Mouse (Mus musculus): ENCODE results near the gene Lrrc75b. TPM values are rescaled to one million over a fixed set of nuclear protein-coding genes. Genes with fewer than 3 reads are reported as not detected.
"Not testable (repeated sequence)": the region's sequence is repeated elsewhere in the genome, so short reads cannot be mapped to it uniquely, and the experiment has no call there.

Lrrc75b gene
- total RNA-seq, 2 experiments from 2014 or later = 1.1 to 1.5 TPM

DNA sequence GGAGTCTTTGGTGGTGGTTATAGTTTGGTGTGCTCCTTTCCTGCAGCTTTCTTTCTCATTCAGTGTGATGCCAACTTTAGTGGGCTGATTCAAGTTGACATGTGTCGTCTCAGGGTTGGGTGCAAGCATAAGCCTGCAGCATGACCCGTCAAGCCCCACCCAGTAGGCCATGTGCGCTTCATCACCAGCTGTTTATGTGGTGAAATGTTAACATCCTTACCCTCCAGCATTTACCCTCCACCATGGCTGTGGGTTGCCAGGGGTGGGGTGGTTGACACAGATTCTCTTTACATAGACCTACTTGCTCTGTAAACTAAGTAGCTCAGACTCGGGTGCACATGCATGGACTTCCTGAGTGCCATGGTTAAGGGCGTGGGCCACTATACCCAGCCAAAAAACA lies 24.0 kb downstream of the Lrrc75b start:
- DNase-seq = no peak
- intact Hi-C loops (cut with DNase I) = no loop called here

- no peak for DNase-seq
- intact Hi-C loops (cut with DNase I) = no loop called here
These were observed 24.7 kb downstream of the Lrrc75b start for GRCm38 (mm10) chr10:75535423-75535822.

DNA sequence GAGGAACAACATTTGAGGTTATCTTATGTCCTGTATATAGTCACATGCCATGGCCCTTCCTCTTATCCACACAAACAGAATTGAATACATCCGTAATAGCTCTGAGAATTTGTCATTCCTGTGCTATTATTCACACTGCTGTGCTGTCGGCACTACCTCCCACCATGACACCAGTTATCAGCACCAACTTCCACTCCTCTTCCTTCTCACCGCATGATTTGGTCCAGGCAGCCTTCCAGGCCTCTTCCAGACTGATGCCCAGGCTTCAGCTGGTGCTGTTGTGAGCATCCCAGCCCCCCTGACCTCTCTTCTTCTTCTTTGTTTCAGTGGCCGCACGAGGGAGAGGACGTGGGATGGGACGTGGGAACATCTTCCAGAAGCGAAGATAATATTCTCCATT lies 25.2 kb downstream of the Lrrc75b start:
- intact Hi-C loops (cut with DNase I) = no loop called here
- DNase-seq = peak; percentile 40 to 52

DNA sequence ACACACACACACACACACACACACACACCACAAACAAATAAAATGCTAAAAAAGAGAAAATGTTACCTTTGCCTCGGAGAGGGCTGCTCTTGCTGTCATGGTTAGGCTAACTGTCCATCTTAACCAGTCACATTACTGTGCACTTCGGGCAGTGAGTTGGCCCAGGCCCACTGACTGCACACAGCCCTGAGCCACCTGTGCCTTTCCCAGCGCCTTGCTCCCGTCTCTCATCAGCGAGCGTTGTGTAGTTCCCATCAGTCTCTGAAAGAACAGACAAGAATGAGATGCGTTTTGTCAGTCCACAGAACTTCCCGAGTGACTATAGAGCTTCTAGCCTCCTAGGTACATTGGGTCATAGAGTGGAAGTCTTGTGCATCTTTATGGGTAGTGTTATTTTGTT lies 25.9 kb downstream of the Lrrc75b start:
- DNase-seq = no peak
- intact Hi-C loops (cut with DNase I) = no loop called here

- intact Hi-C loops (cut with DNase I) = no loop called here
- no peak for DNase-seq
These were observed 28.5 kb downstream of the Lrrc75b start for GRCm38 (mm10) chr10:75531532-75532090.

DNA sequence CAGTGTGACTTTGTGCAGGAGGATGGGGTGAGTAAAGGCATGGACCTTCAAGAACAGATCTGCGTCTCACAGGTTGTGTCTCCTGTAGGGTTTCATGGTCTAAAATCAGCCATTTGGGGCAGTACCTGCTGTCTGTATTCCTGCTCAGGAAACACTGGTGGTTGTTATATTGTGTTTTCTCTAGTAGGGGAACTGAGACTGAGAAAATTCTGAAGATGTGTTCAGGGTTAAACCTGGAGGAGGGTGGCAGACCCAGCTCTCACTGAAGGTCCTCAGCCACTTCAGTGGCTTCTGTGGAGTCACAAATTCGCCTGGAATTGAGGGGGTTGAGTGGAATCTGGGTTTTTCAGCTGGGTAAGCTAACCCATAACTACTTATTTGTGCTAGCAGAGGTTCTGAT lies 29.8 kb downstream of the Lrrc75b start:
- no peak for DNase-seq
- intact Hi-C loops (cut with DNase I) = no loop called here

- intact Hi-C loops (cut with DNase I) = not testable (repeated sequence)
These were observed 34.7 kb downstream of the Lrrc75b start for GRCm38 (mm10) chr10:75525450-75525849.

DNA sequence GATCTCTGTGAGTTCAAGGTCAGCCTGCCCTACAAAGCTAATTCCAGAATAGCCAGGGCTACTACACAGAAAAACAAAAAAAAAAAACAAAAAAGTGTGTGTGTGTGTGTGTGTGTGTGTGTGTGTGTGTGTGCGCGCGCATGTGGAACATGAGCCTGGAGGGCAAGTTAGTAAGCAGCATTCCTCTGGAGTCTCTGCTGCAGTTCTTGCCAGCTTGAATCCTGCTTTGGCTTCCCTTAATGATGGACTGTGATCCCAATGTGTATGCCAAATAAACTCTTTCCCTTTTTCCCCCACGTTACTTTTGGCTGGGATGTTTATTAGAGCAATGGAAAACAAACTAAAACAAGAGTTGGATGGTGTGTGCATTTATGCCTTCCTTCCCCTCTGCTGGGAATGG lies 38.5 kb downstream of the Lrrc75b start:
- intact Hi-C loops (cut with DNase I) = no loop called here
- no peak for DNase-seq

More at GRCm38 (mm10) chr10:75525450-75525849, 34.7 kb downstream of the Lrrc75b start:
- not testable (repeated sequence) for DNase-seq

- DNase-seq = no peak
- intact Hi-C loops (cut with DNase I) = no loop called here
These were observed 39.5 kb downstream of the Lrrc75b start for GRCm38 (mm10) chr10:75520581-75520980.

- intact Hi-C loops (cut with DNase I) = loop anchor here (10.0 kb wide), 1 partner anchor 453 kb away; the partner anchor contains the start of gene Bcr
- peak; percentile 96 to 97 for DNase-seq
These were observed 42.4 kb downstream of the Lrrc75b start, which contains the start of gene Gucd1 for GRCm38 (mm10) chr10:75517758-75518143. Gene Gucd1, minus strand, starts transcription at chr10:75517972.

DNA sequence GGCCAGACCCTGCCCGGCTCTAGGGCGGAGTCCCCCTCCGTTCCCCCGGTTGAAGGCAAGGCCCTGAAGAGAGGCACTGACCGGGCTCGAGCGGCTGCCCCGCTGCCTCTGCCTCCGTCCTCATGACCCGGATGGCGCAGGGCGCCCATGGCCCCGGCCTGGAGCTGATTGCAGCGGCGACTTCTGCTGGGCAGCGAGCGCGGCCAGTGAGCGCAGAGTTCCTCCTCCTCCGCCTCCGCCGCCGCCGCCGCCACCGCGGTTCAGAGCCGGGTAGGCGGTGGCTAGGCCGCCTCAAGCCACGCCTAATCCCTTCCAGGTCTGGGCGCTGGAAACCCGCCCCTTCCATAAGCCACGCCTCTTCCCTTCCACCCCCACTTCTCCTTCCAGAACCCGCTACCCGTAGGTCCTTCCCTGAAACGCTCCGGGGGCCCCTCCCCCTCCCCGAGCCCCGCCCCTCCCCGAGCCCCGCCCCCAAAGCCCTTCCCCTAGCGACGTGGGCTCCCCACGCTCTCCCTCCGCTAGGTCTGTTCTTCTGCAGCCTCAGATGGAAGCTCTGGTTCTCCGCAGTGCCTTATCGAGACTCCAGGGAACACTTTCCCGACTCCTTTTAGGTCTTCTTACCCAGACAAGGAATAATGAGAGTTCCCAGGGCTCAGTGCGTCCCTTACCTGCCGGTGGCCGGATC lies 42.9 kb downstream of the Lrrc75b start, which contains the start of gene Snrpd3:
Gene Snrpd3, plus strand, starts transcription at position 479 of the 685 bp plus-strand sequence.
- peak; percentile 91 to 92 for DNase-seq
- intact Hi-C loops (cut with DNase I) = loop anchor here (10.0 kb wide), 1 partner anchor 452 kb away; the partner anchor contains the start of gene Bcr

GRCm38 (mm10) chr10:75516724-75517072 lies 43.4 kb downstream of the Lrrc75b start:
- no peak for DNase-seq

DNA sequence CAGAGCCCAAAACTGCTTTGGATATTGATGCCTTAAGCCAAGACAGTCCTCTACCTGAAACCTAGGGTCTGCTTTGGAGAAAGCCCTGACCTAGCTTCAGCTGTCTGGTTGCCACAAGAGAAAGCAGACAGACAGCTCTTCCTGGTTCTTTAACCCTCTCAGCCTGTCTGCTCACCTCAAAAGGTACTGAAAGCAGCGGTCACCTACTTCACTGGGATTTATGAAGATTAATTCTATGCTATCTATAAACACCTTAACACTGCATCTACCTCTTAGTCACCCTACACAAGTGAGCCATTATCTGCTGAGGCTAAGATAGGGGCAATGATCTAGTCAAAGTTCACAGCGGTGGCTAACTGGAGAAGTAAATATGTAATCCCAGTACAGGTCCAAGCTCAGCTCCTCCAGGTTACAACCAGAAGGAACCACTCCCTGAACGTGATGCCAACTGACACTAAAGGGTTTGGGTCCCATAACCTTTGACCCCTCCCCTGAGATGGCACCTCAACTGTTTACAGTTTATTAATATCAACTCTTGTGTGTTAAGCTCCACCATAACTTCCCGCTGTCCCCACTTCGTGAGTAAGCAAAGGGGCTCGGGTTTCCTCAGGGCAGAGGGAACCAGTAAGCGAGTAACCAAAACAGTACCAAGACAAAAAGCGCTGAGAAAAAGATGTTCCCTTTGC lies 43.9 kb downstream of the Lrrc75b start:
- no peak for DNase-seq
- intact Hi-C loops (cut with DNase I) = loop anchor here (10.0 kb wide), 1 partner anchor 451 kb away; the partner anchor contains the start of gene Bcr

More at GRCm38 (mm10) chr10:75516724-75517072, 43.4 kb downstream of the Lrrc75b start:
- intact Hi-C loops (cut with DNase I) = loop anchor here (10.0 kb wide), 1 partner anchor 452 kb away; the partner anchor contains the start of gene Bcr

DNA sequence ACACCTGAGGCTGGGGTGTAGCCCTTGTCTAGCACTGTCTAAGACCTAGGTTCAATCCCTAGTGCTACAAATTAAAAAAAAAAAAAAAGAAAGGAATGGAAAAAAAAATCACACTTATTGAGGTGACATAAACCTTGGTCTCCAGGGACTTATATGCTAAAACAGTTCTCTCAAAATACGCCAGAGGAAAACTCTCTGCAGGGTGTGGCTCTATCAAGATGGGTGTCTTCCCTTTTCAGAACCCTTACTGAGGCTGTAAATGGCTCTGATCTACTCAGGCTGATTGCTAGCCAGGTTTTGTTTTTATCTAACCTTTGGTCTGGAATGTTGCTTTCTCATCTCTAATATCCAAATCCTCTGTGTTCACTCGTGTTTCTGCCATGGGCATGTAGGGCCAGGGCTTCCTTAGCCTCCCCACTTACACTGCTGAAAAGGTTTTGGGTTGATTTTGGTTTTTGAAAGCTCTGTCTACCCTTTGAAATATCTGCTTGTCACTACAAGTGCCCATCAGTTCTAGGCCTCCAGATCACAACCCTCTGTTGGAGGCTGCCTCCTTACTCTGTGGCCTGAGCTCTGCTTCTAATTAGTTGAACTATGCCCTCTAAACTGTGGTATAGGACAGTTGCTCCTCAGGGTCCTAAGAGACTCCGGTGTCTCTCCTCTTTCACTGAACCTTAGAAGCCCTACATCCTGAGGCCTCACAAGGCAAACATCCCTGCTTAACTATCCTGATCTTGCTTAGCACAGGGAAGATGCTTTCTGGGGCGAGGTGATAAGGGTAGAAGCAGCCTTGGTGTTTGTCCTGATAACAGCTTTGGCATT lies 44.7 kb downstream of the Lrrc75b start:
- intact Hi-C loops (cut with DNase I) = loop anchor here (10.0 kb wide), 1 partner anchor 451 kb away; the partner anchor contains the start of gene Bcr
- DNase-seq = no peak

- intact Hi-C loops (cut with DNase I) = loop anchor here (10.0 kb wide), 1 partner anchor 450 kb away; the partner anchor contains the start of gene Bcr
- DNase-seq = no peak
These were observed 45.8 kb downstream of the Lrrc75b start for GRCm38 (mm10) chr10:75514361-75514760.

GRCm38 (mm10) chr10:75513306-75514067 lies 46.6 kb downstream of the Lrrc75b start:
- intact Hi-C loops (cut with DNase I) = loop anchor here (10.0 kb wide), 1 partner anchor 449 kb away; the partner anchor contains the start of gene Bcr
- no peak for DNase-seq

- no peak for DNase-seq
- intact Hi-C loops (cut with DNase I) = loop anchor here (10.0 kb wide), 1 partner anchor 448 kb away; the partner anchor contains the start of gene Bcr
These were observed 47.3 kb downstream of the Lrrc75b start for GRCm38 (mm10) chr10:75512796-75513195.

DNA sequence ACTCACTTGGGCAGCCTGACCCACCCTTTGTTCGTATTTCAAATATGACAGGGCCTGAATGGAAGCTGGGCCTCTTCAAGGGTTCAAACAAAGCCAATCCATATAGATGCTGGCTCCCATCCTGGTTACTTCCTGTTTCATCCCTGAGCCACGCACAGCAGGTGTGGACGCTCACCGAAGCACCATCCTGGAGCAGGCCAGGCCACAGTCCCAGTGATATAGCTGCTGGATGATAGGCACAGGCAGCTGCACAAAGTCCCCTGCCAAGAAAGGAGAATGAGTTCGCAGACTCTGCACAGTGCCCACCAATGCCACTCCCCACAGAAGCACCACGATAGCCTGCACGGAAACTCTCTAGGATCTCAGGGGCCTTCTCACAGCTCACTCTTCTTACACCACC lies 48.2 kb downstream of the Lrrc75b start:
- intact Hi-C loops (cut with DNase I) = loop anchor here (10.0 kb wide), 1 partner anchor 447 kb away; the partner anchor contains the start of gene Bcr
- DNase-seq = no peak

DNA sequence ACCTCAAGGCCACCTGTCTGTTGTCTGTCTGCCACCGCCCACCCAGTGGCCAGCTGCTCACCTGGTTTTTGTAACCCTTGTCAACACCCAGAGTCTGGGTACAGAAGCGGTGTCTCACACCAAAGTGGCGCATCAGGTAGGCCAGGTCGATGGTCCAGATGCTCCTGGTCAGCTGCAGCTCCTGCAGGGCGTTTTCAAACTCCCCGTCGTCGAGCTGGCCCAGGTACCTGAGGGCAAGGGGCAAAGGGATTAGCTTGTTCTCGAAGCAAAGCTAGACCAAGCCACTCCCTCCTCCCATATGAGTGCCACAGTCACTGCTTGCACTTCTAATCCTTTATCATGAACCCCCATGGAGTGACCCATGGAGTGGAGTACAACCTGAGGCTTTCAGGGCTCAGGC lies 49.1 kb downstream of the Lrrc75b start:
- intact Hi-C loops (cut with DNase I) = loop anchor here (10.0 kb wide), 1 partner anchor 446 kb away; the partner anchor contains the start of gene Bcr

More for the DNA sequence above, 49.1 kb downstream of the Lrrc75b start:
- DNase-seq = no peak
